Mouse (Mus musculus): ENCODE measurements around the gene Cdh16.
"Not testable (repeated sequence)": the region's sequence is repeated elsewhere in the genome, so short reads cannot be mapped to it uniquely, and the experiment has no call there.

Gene Cdh16

DNA sequence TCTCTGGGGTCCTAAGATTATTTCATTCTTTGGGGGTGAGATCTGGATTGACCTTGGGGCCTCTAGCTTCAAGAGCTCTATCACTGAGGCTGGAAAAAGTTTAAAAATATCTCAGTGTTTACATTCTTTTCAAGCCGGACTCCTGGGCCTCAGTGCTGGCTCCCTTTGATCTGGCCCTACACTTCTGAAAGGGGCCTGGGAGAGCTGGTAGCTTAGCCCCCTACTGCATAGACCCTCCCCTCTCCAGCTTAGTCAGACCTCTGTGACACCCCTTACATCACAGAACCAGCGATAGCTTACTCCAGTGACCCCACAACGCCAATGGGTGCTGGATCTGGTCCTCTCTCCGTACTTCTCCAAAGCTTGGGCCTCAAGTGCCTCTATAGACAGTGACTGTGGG lies 12.6 kb downstream of the Cdh16 start:
- DNase-seq (ENCODE audit: low spot score): no peak

DNA sequence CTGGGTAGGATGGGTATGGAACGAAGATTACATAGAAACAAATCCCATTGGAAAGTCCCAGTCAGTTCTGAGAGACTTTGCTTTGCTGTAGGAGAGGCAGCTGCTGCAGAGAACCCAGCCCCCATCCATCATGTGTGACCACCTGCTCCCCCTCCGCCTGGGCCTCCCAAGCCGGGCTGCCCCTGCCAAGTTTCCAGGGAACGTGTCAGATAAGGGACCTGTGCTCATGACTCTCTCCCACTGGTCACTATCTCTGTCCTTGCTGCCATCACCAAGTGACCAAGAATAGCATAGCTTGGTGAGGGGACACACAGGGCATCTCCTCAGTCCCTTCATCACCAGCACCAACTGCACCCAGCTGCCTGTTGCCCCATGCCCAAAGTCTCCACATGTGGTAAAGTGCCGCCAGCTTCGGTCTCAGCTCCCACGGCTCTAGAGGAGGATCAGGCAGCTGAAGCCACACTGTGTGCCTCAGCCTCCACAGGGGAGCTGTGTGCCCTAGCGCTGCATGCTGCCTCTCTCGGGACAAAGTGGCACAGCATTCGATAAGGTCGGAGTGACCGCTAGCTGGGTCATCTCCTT lies 13.9 kb downstream of the Cdh16 start:
- no peak for DNase-seq (ENCODE audit: low spot score)

DNA sequence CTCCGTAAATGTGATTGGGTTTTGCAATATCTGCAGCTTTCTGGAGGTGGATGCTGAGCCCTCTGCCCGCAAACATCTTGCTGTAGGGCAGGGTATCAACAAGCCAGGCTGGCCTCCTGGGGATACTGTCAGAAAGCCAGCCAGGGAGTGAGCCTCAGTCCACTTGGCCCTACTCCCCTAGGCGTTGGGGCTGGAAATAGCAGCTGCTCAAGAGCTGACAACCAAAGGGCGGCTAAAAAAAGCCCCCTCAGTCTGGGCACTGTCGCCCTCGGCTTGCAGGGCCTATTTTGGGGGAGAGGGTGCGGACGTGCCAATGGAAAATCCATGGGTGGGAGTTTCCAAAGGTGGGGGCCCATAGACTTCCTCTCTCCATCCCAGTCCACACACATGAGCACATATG lies 15.0 kb downstream of the Cdh16 start:
- DNase-seq (ENCODE audit: low spot score): no peak

DNA sequence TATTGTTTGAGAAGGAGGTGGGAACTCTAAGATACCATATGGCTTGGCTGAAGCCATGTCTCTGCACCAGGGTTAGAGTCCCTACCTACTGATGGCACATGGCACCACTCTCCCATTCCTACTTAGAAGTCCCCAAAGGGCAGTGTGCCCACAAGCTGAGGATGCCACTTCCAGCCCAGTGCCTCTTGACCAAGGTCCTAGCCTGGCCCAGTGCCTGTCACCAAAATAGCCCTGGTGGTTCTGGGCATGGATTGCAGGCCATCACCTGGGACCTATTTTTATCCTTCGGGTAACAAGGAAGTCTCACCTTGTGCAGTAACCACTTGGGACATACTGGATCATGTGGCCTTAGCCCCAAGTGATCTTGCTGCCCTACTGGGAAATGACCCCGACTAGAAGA lies 16.3 kb downstream of the Cdh16 start:
- DNase-seq (ENCODE audit: low spot score): no peak

DNA sequence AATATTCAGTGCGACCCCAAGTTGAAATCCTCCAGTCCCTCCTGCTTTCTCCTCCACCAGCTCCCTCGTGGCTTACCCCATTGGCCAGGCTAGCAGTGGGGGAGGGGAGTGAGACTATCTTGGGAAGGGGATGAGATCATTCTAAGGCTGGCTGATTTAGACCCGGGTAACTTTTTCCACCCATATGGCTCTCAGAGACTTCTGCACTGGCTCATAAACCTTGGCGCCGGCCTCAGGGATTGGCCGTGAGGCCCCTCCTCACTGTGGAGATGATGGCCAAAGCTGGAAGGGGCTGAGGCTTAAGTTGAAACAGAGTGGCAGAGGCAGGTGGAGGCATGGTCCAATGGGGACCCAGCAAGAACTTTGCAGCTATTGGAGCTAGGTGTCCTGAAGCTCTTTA lies 17.9 kb downstream of the Cdh16 start:
- DNase-seq (ENCODE audit: low spot score): no peak

DNA sequence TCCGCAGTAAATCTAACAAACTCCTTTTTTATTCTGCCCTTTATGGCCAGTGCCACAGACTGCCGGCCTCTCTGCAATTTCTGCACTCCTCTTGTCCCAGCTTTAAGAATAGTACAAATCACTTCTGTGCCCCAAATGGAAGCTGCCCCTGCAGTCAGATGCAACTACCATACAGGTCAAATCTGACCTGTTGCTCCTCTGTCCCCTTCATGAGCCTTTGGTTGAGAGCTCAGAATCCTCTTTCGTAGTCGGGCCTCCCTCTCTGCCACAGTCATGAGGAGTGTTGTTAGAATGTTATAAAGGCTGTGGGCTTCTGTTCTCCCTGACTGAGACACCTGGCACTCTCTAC lies 21.0 kb downstream of the Cdh16 start:
- no peak for DNase-seq (ENCODE audit: low spot score)

DNA sequence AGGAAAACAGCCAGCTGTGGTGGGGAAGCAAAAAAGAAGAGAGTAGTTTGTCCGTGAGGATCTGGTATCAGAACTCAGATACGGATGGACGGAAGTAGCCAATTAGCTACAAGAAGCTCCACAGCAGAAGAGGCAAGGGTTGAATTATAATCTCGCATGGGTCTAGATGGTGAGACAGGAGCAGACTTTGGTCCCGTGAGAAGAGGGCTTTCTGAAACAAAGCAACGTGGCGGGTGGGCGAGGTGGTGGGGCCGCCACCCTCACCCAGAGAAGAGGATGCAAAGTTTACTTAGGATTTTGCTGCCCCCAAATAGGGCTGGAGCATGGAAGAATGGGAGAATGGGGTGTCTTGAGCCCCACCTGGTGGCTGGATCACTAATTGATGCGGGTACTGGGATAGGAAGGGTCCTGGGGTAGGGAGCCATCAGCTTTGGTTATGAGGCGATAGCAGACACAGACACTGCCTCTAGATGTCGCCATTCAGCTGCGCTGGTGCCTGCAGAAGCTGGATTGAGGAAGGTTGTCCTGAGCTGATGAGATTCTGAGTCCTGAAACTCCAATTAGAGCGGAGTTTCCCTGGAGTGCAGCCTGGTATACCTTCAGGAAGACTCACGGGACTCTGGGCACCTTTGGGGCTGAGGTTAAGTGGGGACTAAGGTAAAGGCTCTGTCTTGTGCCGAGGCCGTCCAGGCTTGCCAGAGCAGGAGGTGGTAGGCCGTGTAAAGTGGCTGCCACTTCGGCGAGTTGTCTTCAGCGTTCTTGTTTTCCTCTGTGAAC lies 21.5 kb downstream of the Cdh16 start:
- DNase-seq (ENCODE audit: low spot score): peak; percentile 57

DNA sequence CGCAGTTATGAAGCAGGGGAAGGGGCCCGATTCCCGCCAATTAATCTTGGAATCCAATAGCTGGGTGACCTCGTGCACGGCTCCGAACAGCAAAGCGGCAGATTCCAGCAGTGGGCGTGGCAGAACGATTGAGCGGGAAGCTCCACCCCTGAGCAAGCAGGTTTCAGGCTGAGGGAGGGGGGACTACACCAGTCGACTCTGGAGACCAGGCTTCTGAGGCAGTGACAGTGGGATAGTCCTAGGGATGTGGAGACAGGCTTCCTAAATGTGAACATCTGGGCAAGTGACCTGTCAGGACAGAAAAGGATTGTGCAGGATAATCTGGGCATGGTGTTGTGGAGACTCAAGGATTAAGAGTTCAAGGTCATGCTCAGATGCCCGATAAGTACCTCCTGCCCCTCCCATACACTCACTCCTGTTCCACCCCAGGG lies 22.2 kb downstream of the Cdh16 start:
- DNase-seq (ENCODE audit: low spot score): no peak

DNA sequence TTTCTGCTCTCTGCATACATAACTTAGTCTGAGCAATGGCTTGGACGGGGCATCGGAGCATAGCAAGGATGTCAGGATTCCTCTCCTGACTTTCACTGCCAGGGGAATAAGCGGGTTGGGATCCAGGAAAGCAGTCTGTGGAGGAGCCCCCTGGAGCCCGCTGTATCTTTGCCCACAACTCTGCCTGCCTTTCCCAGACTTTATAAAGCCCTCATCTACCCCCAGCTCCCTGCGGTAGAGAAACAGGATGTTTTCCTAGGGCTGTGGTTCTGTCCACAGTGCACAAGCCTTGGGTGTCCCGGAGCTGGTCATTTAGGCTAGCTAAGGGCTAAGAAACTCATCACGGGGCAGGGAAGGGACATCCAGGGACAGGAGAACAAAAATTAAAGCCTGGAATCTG lies 22.8 kb downstream of the Cdh16 start:
- DNase-seq (ENCODE audit: low spot score): no peak

DNA sequence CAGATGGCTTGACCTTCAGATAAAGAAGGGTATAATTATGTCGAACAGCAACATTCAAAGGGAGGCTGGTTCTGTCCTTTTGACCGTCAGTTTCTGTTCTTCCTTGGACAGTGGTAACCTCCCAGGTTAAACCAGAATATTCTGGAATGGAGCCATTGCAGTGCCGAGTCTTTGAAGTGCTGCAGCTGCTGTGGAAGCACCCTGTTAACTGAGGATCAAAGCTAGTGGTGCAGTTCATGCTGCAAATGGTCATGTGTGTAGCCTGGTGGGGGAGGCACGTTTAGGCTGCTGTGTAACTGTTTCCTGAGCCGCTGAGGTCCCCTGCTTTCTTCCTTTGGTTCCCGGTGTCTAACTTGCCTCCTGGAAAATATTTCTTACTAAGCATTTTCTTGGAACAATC lies 25.7 kb downstream of the Cdh16 start:
- DNase-seq (ENCODE audit: low spot score): no peak

DNA sequence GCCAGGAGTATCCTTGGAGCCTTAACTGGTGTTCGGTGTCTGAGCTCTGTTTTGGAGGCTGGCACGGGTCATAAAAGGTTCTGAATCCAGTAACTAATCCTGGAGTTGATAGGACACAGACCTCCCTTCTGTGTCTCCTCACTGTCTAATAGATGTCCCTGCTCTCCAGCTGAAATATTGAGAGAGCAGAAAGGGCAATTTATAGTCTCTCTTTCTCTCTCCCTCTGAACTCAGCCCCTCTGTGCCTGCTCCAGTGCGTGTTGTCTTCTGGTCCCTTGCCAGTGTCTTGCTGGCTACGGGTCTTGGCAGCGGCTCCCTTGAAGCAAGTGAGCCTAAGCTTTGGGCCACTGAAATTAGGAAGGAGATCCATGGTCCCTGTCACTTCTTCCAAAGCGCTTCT lies 26.5 kb downstream of the Cdh16 start:
- no peak for DNase-seq (ENCODE audit: low spot score)

DNA sequence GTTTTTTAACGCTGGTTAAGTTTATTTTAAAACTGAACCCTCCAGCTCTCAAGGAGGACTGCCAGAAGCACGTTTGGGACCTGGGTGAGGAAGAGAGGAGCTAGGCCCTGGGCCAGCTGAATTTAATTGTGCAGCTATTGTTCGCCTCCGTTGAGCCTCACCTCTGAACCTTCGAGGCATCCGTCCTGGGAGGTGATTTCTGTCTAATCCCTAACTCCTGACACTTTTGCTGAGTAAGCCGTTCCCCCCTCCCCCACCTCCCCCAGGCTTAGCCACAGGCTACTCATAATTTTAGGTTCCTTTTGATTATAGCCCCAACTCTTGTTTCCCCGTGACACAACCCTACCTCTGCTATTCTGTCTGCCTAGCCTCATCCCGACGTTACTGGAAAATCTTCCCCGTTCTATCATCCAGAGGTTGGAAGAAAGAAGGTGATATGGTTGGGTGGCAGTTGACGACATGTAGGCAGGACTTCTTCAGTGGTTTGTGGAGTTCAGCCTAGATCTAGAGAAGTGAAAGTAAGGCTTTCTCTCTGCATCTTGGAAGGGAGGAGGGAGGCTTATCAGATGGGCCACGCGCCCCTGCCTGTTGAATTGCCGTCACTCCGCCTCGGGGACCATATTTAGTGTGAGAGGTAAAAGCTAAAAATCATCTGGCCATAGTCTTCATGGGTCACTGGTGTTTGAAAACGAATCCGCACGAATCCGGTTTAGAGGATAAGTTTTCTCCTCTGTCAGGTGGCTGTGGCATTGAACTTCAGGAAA lies 28.2 kb downstream of the Cdh16 start:
- DNase-seq (ENCODE audit: low spot score): no peak

DNA sequence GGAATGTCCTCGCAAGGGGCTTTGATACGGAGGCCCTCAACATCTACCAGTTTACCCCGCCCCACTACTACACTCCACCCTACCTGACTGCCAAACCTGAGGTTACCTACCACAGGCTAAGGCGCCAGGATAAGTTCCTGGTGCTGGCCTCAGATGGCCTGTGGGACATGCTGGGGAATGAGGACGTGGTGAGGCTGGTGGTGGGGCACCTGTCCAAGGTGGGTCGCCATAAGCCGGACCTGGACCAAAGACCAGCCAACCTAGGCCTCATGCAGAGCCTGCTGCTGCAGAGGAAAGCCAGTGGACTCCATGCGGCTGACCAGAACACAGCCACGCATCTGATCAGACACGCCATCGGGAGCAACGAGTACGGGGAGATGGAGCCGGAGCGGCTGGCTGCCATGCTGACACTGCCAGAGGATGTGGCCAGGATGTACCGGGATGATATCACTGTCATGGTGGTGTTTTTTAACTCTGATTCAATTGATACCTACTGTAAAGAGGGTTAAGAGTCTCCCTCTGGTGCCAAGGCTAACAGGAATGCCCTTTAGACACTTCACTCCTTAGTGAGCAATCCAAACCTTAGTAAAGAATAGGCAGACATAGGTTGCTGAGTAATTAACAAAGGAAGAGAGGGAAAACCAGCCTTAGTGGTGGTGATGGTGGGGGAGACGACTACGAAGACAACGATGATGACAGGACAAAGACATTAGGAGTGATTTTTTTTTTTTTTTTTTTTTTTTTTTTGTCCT lies 29.4 kb downstream of the Cdh16 start:
- no peak for DNase-seq (ENCODE audit: low spot score)

DNA sequence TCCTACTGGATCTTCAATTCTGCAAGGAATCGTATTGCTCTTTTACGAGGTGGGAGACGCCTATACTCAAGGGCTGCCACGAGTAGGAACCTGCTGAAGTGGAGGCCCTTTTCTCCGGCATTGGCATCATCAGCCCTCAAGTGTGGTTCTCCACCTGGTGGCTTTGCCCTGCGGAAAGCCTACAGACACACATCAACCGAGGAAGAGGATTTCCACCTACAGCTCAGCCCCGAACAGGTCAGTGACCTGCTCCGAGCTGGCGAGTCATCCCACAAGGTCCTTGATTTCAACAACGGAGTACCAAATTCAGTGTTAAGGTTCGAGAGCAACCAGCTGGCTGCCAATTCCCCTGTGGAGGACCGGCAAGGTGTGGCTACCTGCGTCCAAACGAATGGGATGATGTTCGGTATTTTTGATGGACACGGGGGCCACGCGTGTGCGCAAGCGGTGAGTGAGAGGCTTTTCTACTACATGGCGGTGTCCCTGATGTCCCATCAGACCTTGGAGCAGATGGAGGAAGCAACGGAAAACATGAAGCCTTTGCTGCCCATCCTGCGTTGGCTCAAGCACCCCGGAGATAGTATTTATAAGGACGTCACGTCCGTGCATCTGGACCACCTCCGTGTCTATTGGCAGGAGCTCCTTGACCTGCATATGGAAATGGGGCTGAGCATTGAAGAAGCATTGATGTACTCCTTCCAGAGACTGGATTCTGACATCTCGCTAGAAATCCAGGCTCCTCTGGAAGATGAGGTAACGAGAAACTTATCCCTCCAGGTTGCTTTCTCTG lies 30.5 kb downstream of the Cdh16 start:
- DNase-seq (ENCODE audit: low spot score): no peak

DNA sequence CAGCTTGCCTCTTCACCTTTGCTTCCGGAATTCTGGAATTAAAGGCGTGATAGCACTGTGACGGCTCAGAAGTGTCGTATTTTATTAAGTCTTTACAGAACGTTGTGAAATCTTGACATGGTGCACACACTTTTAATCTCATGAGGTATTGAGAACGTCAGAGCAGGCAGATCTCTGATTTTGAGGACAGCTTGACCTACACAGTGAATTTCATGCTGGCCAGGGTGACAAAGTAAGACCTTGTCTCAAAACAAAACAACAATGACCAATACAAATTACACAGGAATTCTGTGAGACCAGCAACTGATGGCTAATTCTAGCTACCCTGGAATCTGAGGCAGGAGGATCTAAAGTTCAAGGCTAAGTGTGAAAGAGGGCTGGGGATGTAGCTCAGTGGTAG lies 31.6 kb downstream of the Cdh16 start:
- DNase-seq (ENCODE audit: low spot score): no peak

DNA sequence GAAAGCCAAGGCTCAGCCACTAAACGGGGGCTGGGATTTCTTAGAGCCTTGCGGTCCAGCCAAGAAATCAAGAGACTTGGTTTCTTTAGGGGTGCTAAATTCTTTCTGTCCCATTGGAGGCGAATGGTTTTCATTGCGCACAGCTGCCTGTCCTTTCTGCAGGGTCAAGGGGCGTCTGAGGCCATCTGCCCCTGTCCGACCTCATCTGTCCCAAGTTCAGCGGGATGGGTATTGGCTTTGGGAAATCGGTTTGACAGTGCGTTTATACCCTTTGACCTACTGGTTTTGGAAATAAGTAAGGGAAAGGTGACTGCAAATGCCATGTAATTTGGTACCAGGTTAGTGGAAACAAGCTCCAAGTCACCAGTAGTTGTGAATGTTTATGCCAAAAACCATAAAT lies 32.3 kb downstream of the Cdh16 start:
- no peak for DNase-seq (ENCODE audit: low spot score)

DNA sequence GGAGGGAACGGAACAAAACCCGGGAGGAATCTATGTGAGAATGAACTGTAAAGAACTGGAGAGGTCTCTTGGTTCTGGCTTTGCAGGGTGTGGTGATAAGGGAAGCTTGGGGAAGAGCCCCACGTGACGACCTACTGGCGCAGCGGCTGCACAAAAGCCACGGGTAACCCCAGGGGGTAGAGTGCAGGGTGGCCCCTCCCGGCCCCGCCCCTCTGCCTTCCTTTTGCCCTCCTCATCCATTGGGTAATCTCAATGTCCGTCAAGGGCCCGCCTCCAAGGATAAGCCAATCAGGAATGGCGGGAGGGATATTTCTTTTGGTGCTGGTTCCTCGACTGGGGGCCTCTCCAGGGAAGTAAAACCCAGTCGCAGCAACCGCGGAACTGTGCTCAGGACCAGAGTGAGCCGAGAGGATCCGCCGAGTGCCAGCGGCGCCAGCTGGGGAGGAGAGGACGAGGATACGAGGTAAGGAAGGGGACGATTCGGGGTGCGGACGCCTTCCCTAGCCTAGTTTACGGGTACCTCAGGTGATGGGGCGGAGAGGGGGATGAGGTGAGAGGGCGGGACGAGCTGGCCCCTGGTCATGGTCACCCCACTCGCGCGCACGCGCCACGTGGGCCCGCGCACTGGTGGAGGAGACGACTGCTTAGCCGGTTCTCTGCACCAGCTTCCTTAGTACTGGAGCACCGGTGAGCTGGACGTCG lies 32.9 kb downstream of the Cdh16 start, which contains the start of gene Pdp2:
Gene Pdp2 (plus strand): TSS at position 319 of the 702 bp plus-strand sequence.
- DNase-seq (ENCODE audit: low spot score): peak; percentile 84

DNA sequence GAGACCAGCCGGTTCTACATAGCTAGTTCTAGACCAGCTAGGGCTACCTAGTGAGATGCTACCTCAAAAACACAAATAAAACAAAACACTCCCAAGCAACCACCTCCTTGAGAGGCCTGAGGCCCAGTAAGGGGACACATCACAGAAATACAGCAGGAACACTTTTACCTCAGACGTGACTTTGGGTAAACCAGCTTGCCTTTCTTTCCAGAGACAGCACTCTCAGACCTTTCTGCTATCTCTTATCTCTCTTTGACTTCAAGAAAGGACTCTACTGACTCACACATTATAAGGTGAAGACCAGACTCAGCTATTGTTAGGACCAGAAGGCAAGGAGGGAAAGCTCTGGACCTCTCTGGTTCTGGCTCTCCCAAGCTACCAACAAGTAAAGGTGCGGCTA lies 33.9 kb downstream of the Cdh16 start:
- DNase-seq (ENCODE audit: low spot score): no peak

DNA sequence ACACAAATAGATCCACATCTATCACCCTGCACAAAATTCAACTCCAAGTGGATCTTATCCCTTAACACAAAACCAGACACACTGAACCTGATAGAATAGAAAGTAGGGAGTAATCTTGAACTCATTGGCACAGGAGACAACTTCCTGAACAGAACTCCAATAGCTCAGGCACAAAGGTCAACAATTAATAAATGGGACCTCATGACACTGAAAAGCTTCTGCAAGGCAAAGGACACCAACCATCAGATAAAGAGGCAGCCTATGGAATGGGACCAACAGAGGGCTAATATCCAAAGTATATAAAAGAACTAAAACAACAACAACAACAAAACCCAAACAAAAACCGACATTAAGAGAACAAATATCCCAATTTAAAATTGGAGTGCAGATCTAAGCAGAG lies 39.7 kb downstream of the Cdh16 start:
- no peak for DNase-seq (ENCODE audit: low spot score)

DNA sequence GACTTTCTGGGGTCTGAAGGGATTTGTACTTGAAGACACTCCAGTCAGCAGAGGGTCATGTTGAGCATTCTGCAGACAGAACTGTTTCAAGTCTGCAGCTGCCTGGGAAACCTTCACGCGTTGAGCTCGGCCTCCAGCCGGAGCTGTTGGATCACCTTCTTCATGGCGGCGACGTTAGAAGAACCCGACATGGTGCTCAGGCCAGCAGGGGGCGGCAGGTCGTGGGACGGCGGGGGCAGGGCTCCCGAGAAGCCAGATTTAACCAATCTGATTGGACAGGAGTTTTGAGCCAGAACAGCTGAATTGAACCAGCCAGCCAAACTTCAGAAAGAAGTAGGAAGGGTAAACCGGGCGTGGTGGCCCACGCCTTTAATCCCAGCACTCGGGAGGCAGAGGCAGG lies 46.6 kb downstream of the Cdh16 start:
- not testable (repeated sequence) for DNase-seq (ENCODE audit: low spot score)

DNA sequence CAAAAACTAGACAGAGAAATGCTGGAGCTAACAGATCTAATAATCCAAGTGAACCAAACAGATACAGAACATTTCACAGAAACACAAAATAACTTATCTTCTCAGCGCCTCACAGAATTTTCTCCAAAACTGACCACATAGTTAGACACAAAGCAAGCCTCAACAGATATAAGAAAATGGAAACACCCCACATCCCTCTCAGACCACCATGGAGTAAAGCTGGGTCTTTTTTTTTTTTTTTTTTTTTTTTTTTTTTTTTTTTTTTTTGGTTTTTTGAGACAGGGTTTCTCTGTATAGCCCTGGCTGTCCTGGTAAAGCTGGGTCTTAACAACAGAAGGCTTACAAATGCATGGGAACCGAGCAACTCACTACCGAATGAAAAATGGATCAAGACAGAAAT lies 47.4 kb downstream of the Cdh16 start:
- DNase-seq (ENCODE audit: low spot score): no peak
